Mouse (Mus musculus) CD4-positive, CD25-positive, alpha-beta regulatory T cell, adult 4 months (primary cell): ENCODE data around the gene Elane. TPM values are rescaled to one million over a fixed set of nuclear protein-coding genes. Genes with fewer than 3 reads are reported as not detected.

Source experiments
- ATAC-seq: one replicate; pipeline ENCODE4 v1.8.0; 2017
- polyA plus RNA-seq, 2 experiments: library from polyadenylated mRNA; unstranded; fragments of 100-300 nt; shearing (Covaris generic); gene quantifications; one replicate each; pipeline ENCODE4 v1.2.1; 2017

The Elane gene
- polyA plus RNA-seq, 2 experiments from 2014 or later = not detected

GRCm38 (mm10) chr10:79858416-79859074 is 27.5 kb upstream of the Elane start:
- no peak for ATAC-seq

DNA sequence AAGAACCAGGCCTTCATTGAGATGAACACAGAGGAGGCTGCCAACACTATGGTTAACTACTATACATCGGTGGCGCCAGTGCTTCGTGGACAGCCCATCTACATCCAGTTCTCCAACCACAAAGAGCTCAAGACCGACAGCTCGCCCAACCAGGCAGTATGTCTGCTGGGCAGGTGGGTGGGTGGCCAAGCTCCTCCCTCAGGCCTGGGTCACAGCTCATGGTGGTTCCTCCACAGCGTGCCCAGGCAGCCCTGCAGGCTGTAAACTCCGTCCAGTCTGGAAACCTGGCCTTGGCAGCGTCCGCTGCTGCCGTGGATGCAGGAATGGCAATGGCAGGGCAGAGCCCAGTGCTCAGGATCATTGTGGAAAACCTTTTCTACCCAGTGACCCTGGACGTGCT is 26.9 kb upstream of the Elane start:
- no peak for ATAC-seq

DNA sequence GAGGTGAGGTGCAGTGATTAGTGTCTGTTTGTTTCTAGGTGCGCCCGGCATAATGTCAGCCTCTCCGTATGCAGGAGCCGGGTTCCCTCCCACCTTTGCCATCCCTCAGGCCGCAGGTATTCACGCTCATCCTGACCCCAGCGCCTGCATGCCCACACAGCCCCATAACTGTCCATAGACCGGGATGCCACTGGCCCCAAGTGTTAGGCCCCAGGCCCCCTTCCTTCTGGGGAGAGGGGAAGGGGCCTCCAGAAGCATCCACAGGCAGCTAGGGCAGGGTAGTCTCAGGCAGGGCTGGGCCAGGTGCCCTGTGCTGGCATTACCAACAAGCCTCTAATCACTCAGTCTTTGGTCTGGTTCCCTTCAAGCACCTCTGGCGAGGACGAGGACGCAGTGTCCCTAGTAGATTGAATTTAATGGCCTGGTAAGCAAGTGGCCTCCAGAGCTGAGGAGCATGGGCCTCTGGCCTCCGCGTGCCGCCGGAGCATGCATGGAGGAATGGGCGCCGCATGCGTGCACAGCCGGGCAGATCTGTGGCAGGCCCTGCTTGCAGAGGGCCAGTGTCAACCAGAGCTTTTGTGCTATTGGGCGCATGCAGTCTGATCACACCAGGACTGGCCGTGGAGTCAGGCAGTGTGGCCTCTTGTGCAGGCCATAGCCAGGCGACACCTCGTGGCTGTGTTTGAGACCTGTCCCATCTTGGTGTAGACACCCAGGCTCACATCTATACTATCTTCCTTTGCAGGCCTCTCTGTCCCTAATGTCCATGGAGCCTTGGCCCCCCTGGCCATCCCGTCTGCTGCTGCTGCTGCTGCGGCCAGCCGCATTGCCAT is 25.8 kb upstream of the Elane start:
- no peak for ATAC-seq

- no peak for ATAC-seq
These were observed 24.6 kb upstream of the Elane start for GRCm38 (mm10) chr10:79861230-79862048.

DNA sequence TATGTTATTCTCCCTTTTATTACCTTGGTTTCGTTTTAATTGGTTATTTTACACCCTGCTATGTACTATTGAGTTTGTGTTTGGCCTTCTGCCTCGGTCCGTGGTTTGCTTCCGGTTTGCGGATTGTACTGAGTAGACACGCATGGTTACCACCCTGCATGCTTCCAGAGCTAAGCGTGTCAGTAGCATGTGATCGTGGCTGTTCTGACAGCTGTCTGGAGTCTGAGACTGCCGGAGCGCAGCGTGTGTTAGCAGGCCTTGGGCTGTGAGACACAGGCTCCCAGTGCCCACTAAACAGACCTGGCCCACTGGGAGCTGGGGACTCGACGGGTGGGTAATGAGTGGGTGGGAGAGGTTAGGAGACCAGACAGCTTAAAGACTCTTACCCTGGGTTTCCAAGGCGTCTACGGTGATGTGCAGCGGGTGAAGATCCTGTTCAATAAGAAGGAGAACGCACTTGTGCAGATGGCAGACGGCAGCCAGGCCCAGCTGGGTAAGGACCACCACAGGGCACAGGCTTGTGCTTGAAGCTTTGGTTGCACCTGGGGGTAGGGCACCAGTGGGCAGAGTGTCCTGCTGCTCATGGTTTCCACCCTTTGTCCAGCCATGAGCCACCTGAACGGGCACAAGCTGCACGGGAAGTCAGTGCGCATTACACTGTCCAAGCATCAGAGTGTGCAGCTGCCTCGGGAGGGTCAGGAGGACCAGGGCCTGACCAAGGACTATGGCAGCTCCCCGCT is 23.8 kb upstream of the Elane start:
- no peak for ATAC-seq

GRCm38 (mm10) chr10:79862925-79863324 is 23.1 kb upstream of the Elane start:
- ATAC-seq = no peak

GRCm38 (mm10) chr10:79864351-79865188 is 21.5 kb upstream of the Elane start:
- ATAC-seq = no peak

- ATAC-seq = no peak
These were observed 20.9 kb upstream of the Elane start for GRCm38 (mm10) chr10:79865189-79865601.

DNA sequence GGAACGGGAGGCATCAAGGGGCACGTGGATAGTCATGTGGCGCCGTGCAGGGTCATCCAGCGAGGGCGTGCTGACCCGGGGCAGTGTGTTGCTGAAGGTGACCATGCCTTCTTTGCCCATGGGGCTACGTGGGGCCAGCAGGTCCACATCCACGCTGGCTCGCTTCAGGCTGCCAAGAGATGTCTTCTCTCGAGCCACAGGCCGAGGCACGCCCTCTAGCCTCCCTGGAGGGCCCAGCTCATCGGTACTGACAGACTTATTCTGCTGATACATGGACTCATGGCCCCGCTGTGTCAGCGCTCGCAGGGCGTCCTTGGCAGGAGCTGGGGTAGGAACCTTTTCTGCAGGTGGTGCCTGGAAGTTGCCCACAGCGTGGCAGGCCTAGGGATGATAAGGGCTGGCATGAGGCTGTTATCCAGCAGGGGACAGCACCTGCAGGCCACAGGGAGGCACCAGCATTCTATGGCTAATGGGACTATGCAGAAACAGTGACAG is 20.2 kb upstream of the Elane start:
- no peak for ATAC-seq

- no peak for ATAC-seq
These were observed 19.4 kb upstream of the Elane start for GRCm38 (mm10) chr10:79866601-79867000.

- ATAC-seq = no peak
These were observed 14.2 kb upstream of the Elane start for GRCm38 (mm10) chr10:79871845-79872244.

DNA sequence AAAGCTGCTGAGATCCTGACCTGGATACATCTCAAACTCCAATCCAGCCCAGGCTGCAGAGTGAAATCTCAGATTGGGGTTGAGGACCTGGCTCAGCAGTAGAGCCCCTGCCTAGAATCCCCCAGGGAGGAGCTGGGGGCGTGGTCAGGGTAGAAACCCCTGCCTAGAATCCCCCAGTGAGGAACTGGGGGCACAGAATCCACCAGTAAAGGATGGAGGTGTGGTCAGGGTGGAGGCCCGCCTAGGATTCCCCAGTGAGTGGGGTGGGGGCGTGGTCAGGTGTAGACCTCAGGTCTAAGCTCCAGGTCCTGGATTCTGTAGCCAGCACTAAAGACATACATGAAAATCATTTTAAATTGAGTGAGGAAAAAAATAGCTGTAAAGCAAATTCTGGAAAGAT is 13.2 kb upstream of the Elane start:
- ATAC-seq = no peak

GRCm38 (mm10) chr10:79873313-79873712 is 12.7 kb upstream of the Elane start:
- no peak for ATAC-seq

DNA sequence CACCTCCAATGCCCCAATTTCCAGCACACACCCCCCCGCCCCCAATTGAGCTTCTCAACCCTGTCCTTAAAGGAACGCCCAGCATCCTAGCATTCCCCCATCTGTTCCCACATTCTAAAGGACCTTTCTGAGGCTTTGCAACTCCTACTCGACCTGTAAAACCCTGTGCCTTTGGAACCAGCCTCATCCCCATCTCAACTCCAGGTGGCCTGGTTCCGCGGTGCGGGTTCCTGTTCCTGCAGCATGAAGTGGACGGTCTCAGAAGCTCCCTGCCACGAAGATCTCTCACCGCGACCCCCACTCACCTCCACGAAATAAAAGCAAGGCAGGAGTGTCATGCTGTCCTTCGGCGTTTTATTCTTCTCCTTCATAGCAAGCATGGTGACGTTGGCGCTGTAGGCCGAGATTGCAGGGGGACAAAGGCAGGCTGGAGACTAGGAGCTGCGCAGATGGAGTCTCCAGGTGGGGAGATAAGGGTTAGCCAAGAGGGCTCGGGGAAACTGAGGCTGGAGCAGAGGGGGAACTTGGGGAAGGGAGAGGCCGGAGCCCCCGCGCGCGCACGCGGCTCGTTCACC is 12.2 kb upstream of the Elane start:
- ATAC-seq = no peak

- ATAC-seq = no peak
These were observed 11.7 kb upstream of the Elane start, which contains the start of the genes Prtn3 and Plppr3 for GRCm38 (mm10) chr10:79874290-79874862. TSS of gene Prtn3 (plus strand) at chr10:79874476. TSS of gene Plppr3 (minus strand) at chr10:79874634.

- ATAC-seq = no peak
These were observed 8.9 kb upstream of the Elane start for GRCm38 (mm10) chr10:79877174-79877573.

- no peak for ATAC-seq
These were observed 8.3 kb upstream of the Elane start for GRCm38 (mm10) chr10:79877757-79878156.

- ATAC-seq = no peak
These were observed 6.5 kb upstream of the Elane start for GRCm38 (mm10) chr10:79879527-79879926.

DNA sequence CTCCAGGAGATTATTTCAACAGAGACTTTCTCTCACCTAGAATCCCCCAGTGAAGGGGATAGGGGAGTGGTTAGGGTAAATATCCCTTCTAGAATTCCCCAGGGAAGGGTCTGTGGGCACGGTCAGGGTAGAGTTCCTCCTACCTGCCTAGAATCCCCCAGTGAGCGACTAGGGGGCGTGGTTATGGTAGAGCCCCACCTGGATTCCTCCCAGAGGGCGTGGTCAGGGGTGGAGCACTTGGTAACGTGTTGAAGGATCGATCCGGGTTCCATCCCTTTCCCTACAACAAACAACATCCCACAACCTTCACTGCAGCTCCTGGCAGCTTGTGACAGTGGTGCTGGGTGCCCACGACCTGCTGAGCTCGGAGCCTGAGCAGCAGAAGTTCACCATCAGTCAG is 5.3 kb upstream of the Elane start:
- ATAC-seq = no peak

DNA sequence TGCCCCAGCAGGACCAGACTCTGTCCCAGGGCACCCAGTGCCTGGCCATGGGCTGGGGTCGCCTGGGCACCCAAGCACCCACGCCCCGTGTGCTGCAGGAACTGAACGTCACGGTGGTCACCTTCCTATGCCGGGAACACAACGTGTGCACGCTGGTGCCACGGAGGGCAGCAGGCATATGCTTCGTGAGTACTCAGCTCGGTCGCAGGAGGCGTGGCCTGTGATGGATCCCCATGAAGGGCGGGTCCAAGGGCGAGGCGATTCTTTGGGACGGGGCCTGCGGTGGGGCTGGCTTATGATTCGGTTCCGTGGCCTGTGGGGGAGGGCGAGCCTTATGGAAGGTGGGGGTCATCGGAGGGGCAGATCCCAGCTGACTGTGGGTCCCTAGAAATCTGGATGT is 4.1 kb upstream of the Elane start:
- ATAC-seq = no peak
